ENCODE assay signal across 8 mouse cellular contexts in the genomic region with DNA sequence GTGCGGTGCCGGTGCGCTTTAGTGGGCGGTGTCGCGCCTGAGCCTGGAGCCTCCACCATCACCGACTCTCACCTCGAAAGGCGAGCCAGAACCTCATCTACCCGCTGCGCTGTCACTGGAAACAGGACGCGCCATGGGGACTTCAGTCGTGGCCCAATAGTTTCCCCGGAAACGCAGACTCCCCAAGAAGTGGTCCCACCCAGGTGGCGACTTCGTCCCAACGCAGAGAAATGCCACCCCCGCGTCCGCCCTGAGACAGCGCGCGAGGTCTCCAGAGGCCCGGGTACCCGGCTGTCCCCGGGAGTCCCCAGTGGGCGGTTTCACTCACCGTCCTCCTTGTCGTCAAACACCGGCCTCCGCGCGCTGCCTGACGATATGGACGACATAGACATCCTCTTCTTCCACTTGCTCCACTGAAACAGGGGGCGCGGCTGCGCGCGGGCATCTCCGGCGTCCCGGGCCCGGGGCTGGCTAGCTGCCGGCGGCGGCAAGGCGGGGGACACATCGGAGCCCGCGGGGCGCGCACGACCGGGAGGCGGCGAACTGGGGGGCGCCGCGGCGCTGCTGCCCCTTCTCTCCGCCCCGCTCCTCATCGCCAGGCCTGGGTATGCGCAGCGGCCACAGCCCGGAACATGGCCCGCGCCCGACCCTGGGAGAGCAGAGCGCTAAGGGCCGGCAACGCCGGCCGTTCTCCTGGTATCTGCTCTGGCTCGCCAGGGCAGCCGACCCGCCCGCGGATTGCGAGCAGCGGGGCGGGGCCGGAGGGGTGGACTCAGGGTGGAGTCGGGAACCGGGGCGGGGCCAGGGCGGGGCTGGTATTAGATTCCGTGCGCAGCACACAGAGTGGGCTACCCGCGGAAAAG. TPM values are rescaled to one million over a fixed set of nuclear protein-coding genes. Genes with fewer than 3 reads are reported as not detected.
DNase-seq lines count a peak whose midpoint lies in the region; ATAC-seq and TF ChIP-seq lines count a peak whose summit lies in the region.

No protein-coding gene starts in this region.

- DNase-seq in thymus, adult 2 months = peak; percentile 19
- no peak for DNase-seq in thymus, adult 18-20 months
- DNase-seq in heart, embryonic 10.5 days (ENCODE audit: low spot score) = peak; percentile 92
- DNase-seq in kidney, adult 8-10 months = peak; percentile 36 to 60
- no peak for DNase-seq in liver, adult 2 months (ENCODE audit: extremely low read depth, low read depth, low spot score)
- peak; percentile 70 for DNase-seq in midbrain, postnatal 0 days (ENCODE audit: low spot score)

- H3K4me3 ChIP-seq in thymus, adult 2 months (ENCODE audit: control insufficient read depth, insufficient read depth, low read length) = peak overlapping the region; percentile 32
- peak overlapping the region; percentile 71 for H3K4me3 ChIP-seq in embryonic facial prominence, embryonic 13.5 days
- H3K4me3 ChIP-seq in heart, embryonic 10.5 days = peak overlapping the region; percentile 78
- peak overlapping the region; percentile 42; the same call in 1 of the 2 replicates for H3K4me3 ChIP-seq in liver, adult 2 months (ENCODE audit: insufficient read depth, low read depth, low read length)
- H3K4me3 ChIP-seq in midbrain, postnatal 0 days (ENCODE audit: low read depth, low read length) = peak overlapping the region; percentile 78
- H3K4me3 ChIP-seq in stomach, embryonic 14.5 days (ENCODE audit: low read depth, low read length) = peak overlapping the region; percentile 61

- no peak for TF ChIP-seq CTCF in thymus, adult 2 months (IDR thresholded peaks at IDR 0.05; ENCODE audit: borderline replicate concordance, control insufficient read depth, extremely low read depth, insufficient read depth, low read length, poor library complexity)
- TF ChIP-seq CTCF in liver, adult 2 months (IDR thresholded peaks at IDR 0.05; ENCODE audit: low read depth, low read length) = no peak
- TF ChIP-seq CTCF in midbrain, postnatal 0 days (IDR thresholded peaks at IDR 0.05) = no peak

- no peak overlapping the region for H3K27ac ChIP-seq in thymus, adult 2 months (ENCODE audit: control insufficient read depth, insufficient read depth, low read length)
- no peak overlapping the region; the same call in 1 of the 2 replicates for H3K27ac ChIP-seq in embryonic facial prominence, embryonic 13.5 days
- peak overlapping the region; percentile 65 for H3K27ac ChIP-seq in heart, embryonic 10.5 days
- no peak overlapping the region for H3K27ac ChIP-seq in liver, adult 2 months (replicated peaks; ENCODE audit: insufficient read depth, low read depth, low read length)
- peak overlapping the region; percentile 62 for H3K27ac ChIP-seq in midbrain, postnatal 0 days (ENCODE audit: low read depth, low read length)
- no peak overlapping the region for H3K27ac ChIP-seq in stomach, embryonic 14.5 days (ENCODE audit: low read length)

- WGBS in thymus, adult 2 months = 1% methylated on average over 94 of the region's 94 CpGs
- WGBS in embryonic facial prominence, embryonic 13.5 days = under 1% methylated on average over 94 of the region's 94 CpGs
- WGBS in heart, embryonic 10.5 days = under 1% methylated on average over 92 of the region's 94 CpGs
- WGBS in liver, adult 2 months = 2% methylated on average over 91 of the region's 94 CpGs
- WGBS in midbrain, postnatal 0 days = 1% methylated on average over 86 of the region's 94 CpGs
- under 1% methylated on average over 78 of the region's 94 CpGs for WGBS in stomach, embryonic 14.5 days

- no peaks in the 10 kb centered on the region for H3K79me2 ChIP-seq in liver, adult 2 months (ENCODE audit: control insufficient read depth, insufficient read depth, low read length)

- H3K36me3 ChIP-seq in thymus, adult 2 months (ENCODE audit: control insufficient read depth, insufficient read depth, low read length) = no peaks in the 10 kb centered on the region
- no peaks in the 10 kb centered on the region for H3K36me3 ChIP-seq in embryonic facial prominence, embryonic 13.5 days
- H3K36me3 ChIP-seq in heart, embryonic 10.5 days = no peaks in the 10 kb centered on the region
- no peaks in the 10 kb centered on the region for H3K36me3 ChIP-seq in liver, adult 2 months (ENCODE audit: control insufficient read depth, insufficient read depth, low read length)
- no peaks in the 10 kb centered on the region for H3K36me3 ChIP-seq in midbrain, postnatal 0 days (ENCODE audit: insufficient read depth, low read length)
- H3K36me3 ChIP-seq in stomach, embryonic 14.5 days (ENCODE audit: control insufficient read depth, insufficient read depth, low read length) = no peaks in the 10 kb centered on the region

- no peaks in the 10 kb centered on the region for H3K9me3 ChIP-seq in embryonic facial prominence, embryonic 13.5 days
- 0 out of 2 replicates have a peak, but pooled peaks cover 8% of the 10 kb centered on the region for H3K9me3 ChIP-seq in heart, embryonic 10.5 days
- no peaks in the 10 kb centered on the region for H3K9me3 ChIP-seq in midbrain, postnatal 0 days (ENCODE audit: low read length)
- no peaks in the 10 kb centered on the region for H3K9me3 ChIP-seq in stomach, embryonic 14.5 days (ENCODE audit: control insufficient read depth, low read depth, low read length)

- no peak for TF ChIP-seq POLR2A in thymus, adult 2 months (IDR thresholded peaks at IDR 0.05; ENCODE audit: control insufficient read depth, extremely low read depth, insufficient read depth, low read length, poor library complexity)
- TF ChIP-seq POLR2A in liver, adult 2 months (IDR thresholded peaks at IDR 0.05; ENCODE audit: extremely low read depth, insufficient read depth, low read length) = no peak

- H3K4me2 ChIP-seq in embryonic facial prominence, embryonic 13.5 days = peak overlapping the region; percentile 98
- H3K4me2 ChIP-seq in midbrain, postnatal 0 days (ENCODE audit: low read depth, low read length, poor library complexity, severe bottlenecking) = peak overlapping the region; percentile 78
- H3K4me2 ChIP-seq in stomach, embryonic 14.5 days (replicated peaks; ENCODE audit: low read depth, low read length) = peak overlapping the region; percentile 98

- peaks cover 6% of the 10 kb centered on the region for H3K4me1 ChIP-seq in thymus, adult 2 months (replicated peaks; ENCODE audit: control insufficient read depth, insufficient read depth, low read length)
- H3K4me1 ChIP-seq in embryonic facial prominence, embryonic 13.5 days = peaks cover 11% of the 10 kb centered on the region
- peaks cover 17% of the 10 kb centered on the region for H3K4me1 ChIP-seq in heart, embryonic 10.5 days
- no peaks in the 10 kb centered on the region for H3K4me1 ChIP-seq in liver, adult 2 months (ENCODE audit: control insufficient read depth, insufficient read depth, low read length)
- H3K4me1 ChIP-seq in midbrain, postnatal 0 days (ENCODE audit: insufficient read depth, low read length) = peaks cover 12% of the 10 kb centered on the region; the same call in 1 of the 2 replicates
- H3K4me1 ChIP-seq in stomach, embryonic 14.5 days (ENCODE audit: control insufficient read depth, insufficient read depth, low read length) = peaks cover 5% of the 10 kb centered on the region; the same call in 1 of the 2 replicates

- peaks cover 4% of the 10 kb centered on the region; the same call in 1 of the 2 replicates for H3K27me3 ChIP-seq in thymus, adult 2 months (ENCODE audit: control insufficient read depth, insufficient read depth, low read length)
- peaks cover 55% of the 10 kb centered on the region for H3K27me3 ChIP-seq in embryonic facial prominence, embryonic 13.5 days
- H3K27me3 ChIP-seq in heart, embryonic 10.5 days (ENCODE audit: insufficient read depth, poor library complexity, severe bottlenecking) = peaks cover 64% of the 10 kb centered on the region
- no peaks in the 10 kb centered on the region; the same call in 1 of the 2 replicates for H3K27me3 ChIP-seq in liver, adult 2 months (ENCODE audit: control insufficient read depth, insufficient read depth, low read length)
- no peaks in the 10 kb centered on the region for H3K27me3 ChIP-seq in midbrain, postnatal 0 days (ENCODE audit: insufficient read depth, low read length)
- H3K27me3 ChIP-seq in stomach, embryonic 14.5 days (ENCODE audit: control insufficient read depth, insufficient read depth, low read length) = peaks cover 15% of the 10 kb centered on the region

- H3K9ac ChIP-seq in embryonic facial prominence, embryonic 13.5 days = peak overlapping the region; percentile 75
- H3K9ac ChIP-seq in liver, adult 2 months (ENCODE audit: low read depth, low read length) = peak overlapping the region; percentile 59
- peak overlapping the region; percentile 75 for H3K9ac ChIP-seq in midbrain, postnatal 0 days (replicated peaks; ENCODE audit: low read length, poor library complexity, severe bottlenecking)
- H3K9ac ChIP-seq in stomach, embryonic 14.5 days (replicated peaks; ENCODE audit: low read depth, low read length) = peak overlapping the region; percentile 33; the same call in 1 of the 2 replicates

- peak; percentile 89 for ATAC-seq in embryonic facial prominence, embryonic 13.5 days (ENCODE audit: insufficient number of reproducible peaks, insufficient read depth, low FRiP score, low TSS enrichment, low read depth)
- peak; percentile 91 for ATAC-seq in midbrain, postnatal 0 days (ENCODE audit: low FRiP score)
- peak; percentile 95 for ATAC-seq in stomach, embryonic 14.5 days (ENCODE audit: insufficient number of reproducible peaks, insufficient read depth, low FRiP score, low read depth)

RNA-seq across cellular contexts. Expression of gene Lrrc27, which starts 24.8 kb away (rescaled TPM):
- polyA plus RNA-seq in thymus, adult 2 months (2012; rRNA removed) = 3.9 and 4.0 TPM in 2 replicates
- polyA plus RNA-seq in embryonic facial prominence, embryonic 13.5 days (2015; fragmentation: Nextera tagmentation; extraction: Ambion mirVana) = 2.0 and 2.1 TPM in 2 replicates
- 4.5 TPM in 2 replicates for polyA plus RNA-seq in heart, embryonic 10.5 days (2016; fragmentation: Nextera tagmentation; extraction: Ambion mirVana)
- total RNA-seq in liver, adult 2 months (2014; rRNA removed) = 0.20 and 0.28 TPM in 2 replicates
- polyA plus RNA-seq in liver, adult 2 months (2012; rRNA removed) = 0.61 and 1.1 TPM in 2 replicates
- total RNA-seq in midbrain, postnatal 0 days (2014; rRNA removed) = 2.5 and 2.7 TPM in 2 replicates
- polyA plus RNA-seq in midbrain, postnatal 0 days (2015; fragmentation: Nextera tagmentation; extraction: Ambion mirVana) = 5.6 and 6.6 TPM in 2 replicates
- 4.9 and 6.6 TPM in 2 replicates for polyA plus RNA-seq in stomach, embryonic 14.5 days (2014; fragmentation: Nextera tagmentation; extraction: Ambion mirVana)

RNA-seq across cellular contexts. Expression of gene Stk32c, which starts 25.1 kb away (rescaled TPM):
- polyA plus RNA-seq in thymus, adult 2 months (2012; rRNA removed) = 1.3 and 1.7 TPM in 2 replicates
- polyA plus RNA-seq in embryonic facial prominence, embryonic 13.5 days (2015; fragmentation: Nextera tagmentation; extraction: Ambion mirVana) = 0.18 and 0.22 TPM in 2 replicates
- polyA plus RNA-seq in heart, embryonic 10.5 days (2016; fragmentation: Nextera tagmentation; extraction: Ambion mirVana) = not detected in 2 replicates
- total RNA-seq in liver, adult 2 months (2014; rRNA removed) = 0.18 and 0.27 TPM in 2 replicates
- 0.21 and 0.39 TPM in 2 replicates for polyA plus RNA-seq in liver, adult 2 months (2012; rRNA removed)
- total RNA-seq in midbrain, postnatal 0 days (2014; rRNA removed) = 33.2 and 35.6 TPM in 2 replicates
- polyA plus RNA-seq in midbrain, postnatal 0 days (2015; fragmentation: Nextera tagmentation; extraction: Ambion mirVana) = 2.4 TPM in 2 replicates
- 0.14 and 0.17 TPM in 2 replicates for polyA plus RNA-seq in stomach, embryonic 14.5 days (2014; fragmentation: Nextera tagmentation; extraction: Ambion mirVana)

Comparison
In these comparisons a context has a peak if more than half of its experiments do, and no peak if none do; other contexts are left out.
1. DNase-seq: peak in thymus, adult 2 months (single experiment), heart, embryonic 10.5 days (single experiment), kidney, adult 8-10 months (2 of 2) and midbrain, postnatal 0 days (single experiment); none in thymus, adult 18-20 months (0 of 2) and liver, adult 2 months (single experiment).
2. H3K27ac ChIP-seq: peak in heart, embryonic 10.5 days (single experiment) and midbrain, postnatal 0 days (single experiment); none in thymus, adult 2 months (single experiment), embryonic facial prominence, embryonic 13.5 days (single experiment), liver, adult 2 months (single experiment) and stomach, embryonic 14.5 days (single experiment).
3. Peak in every context shown above with its lines, with median percentiles within 50 percentile points of each other: H3K4me3 ChIP-seq, ATAC-seq, H3K4me2 ChIP-seq and H3K9ac ChIP-seq.